Mouse (Mus musculus) heart, postnatal 4 days (tissue): ENCODE results near the gene Mrpl49. TPM values are rescaled to one million over a fixed set of nuclear protein-coding genes. Genes with fewer than 3 reads are reported as not detected.
"Not testable (repeated sequence)": the region's sequence is repeated elsewhere in the genome, so short reads cannot be mapped to it uniquely, and the experiment has no call there.

ENCODE experiments used
- DNase-seq: peaks from one replicate; pipeline ENCODE4 v3.0.0; 2021
- total RNA-seq, 2 experiments: library from RNA; stranded (reverse); gene quantifications; 2 replicates each; pipeline ENCODE4 v1.2.3; 2021

Mrpl49 gene
- total RNA-seq, 2 experiments from 2014 or later: 37.8 to 41.7 TPM

- DNase-seq: peak; percentile 86
Measured at GRCm38 (mm10) chr19:6067011-6067723, 9.6 kb upstream of the Mrpl49 start.

- DNase-seq: no peak
Measured at GRCm38 (mm10) chr19:6066571-6066970, 9.0 kb upstream of the Mrpl49 start.

- no peak for DNase-seq
Measured at GRCm38 (mm10) chr19:6063081-6063480, 5.5 kb upstream of the Mrpl49 start.

- DNase-seq: no peak
Measured at GRCm38 (mm10) chr19:6062418-6062817, 4.8 kb upstream of the Mrpl49 start.

- peak; percentile 49 for DNase-seq
Measured at GRCm38 (mm10) chr19:6061641-6062302, 4.2 kb upstream of the Mrpl49 start.

GRCm38 (mm10) chr19:6061021-6061533 is 3.5 kb upstream of the Mrpl49 start, which contains the start of gene Znhit2:
Gene Znhit2, plus strand, starts transcription at chr19:6061192.
- DNase-seq: peak; percentile 94

GRCm38 (mm10) chr19:6058966-6059365 is 1.4 kb upstream of the Mrpl49 start:
- DNase-seq: no peak

GRCm38 (mm10) chr19:6058513-6058912 is 928 bp upstream of the Mrpl49 start:
- DNase-seq: no peak

- DNase-seq: no peak
Measured at GRCm38 (mm10) chr19:6056696-6057095, 889 bp downstream of the Mrpl49 start.

GRCm38 (mm10) chr19:6054296-6054695 is 3.3 kb downstream of the Mrpl49 start:
- DNase-seq: no peak

- DNase-seq: no peak
Measured at GRCm38 (mm10) chr19:6052516-6052915, 5.1 kb downstream of the Mrpl49 start.

- DNase-seq: no peak
Measured at GRCm38 (mm10) chr19:6048681-6049410, 8.7 kb downstream of the Mrpl49 start.

- DNase-seq: no peak
Measured at GRCm38 (mm10) chr19:6047899-6048166, 9.8 kb downstream of the Mrpl49 start.

- DNase-seq: no peak
Measured at GRCm38 (mm10) chr19:6047154-6047898, 10.3 kb downstream of the Mrpl49 start.

GRCm38 (mm10) chr19:6046294-6047153 is 11.1 kb downstream of the Mrpl49 start, which contains the start of gene Syvn1:
Gene Syvn1, plus strand, starts transcription at chr19:6046576.
- DNase-seq: peak; percentile 89

- no peak for DNase-seq
Measured at GRCm38 (mm10) chr19:6045366-6046293, 12.0 kb downstream of the Mrpl49 start.

GRCm38 (mm10) chr19:6044102-6044501 is 13.5 kb downstream of the Mrpl49 start:
- DNase-seq: not testable (repeated sequence)

GRCm38 (mm10) chr19:6042293-6042692 is 15.3 kb downstream of the Mrpl49 start:
- no peak for DNase-seq

- DNase-seq: no peak
Measured at GRCm38 (mm10) chr19:6040002-6040401, 17.6 kb downstream of the Mrpl49 start.

GRCm38 (mm10) chr19:6038326-6038725 is 19.3 kb downstream of the Mrpl49 start:
- no peak for DNase-seq
